Mouse (Mus musculus): ENCODE measurements around the gene Krtap28-13. TPM values are rescaled to one million over a fixed set of nuclear protein-coding genes. Genes with fewer than 3 reads are reported as not detected.

Gene Krtap28-13
- polyA plus RNA-seq (2012; fragmentation: generic; extraction: Trizol): not detected
- long read RNA-seq, experiment 1: 0 reads
- long read RNA-seq, experiment 2: 0 reads

- H3K4me3 ChIP-seq (ENCODE audit: insufficient read depth, poor library complexity, severe bottlenecking): no peak within 1 kb of the TSS
- peaks cover 3% of the 10 kb centered on the region for H3K27me3 ChIP-seq (ENCODE audit: control insufficient read depth, insufficient read depth, insufficient read length)
- H3ac ChIP-seq (ENCODE audit: control insufficient read depth, insufficient read length, low read depth): no peak within 1 kb of the TSS
- TF ChIP-seq FOSL1 (IDR thresholded peaks at IDR 0.05; ENCODE audit: insufficient read depth, low read length, poor library complexity, severe bottlenecking) (no peak), CEBPB (IDR thresholded peaks at IDR 0.05; ENCODE audit: low read depth) (no peak), CTCF (IDR thresholded peaks at IDR 0.05; ENCODE audit: control insufficient read depth, insufficient read depth, insufficient read length) (no peak), MYOD1 (IDR thresholded peaks at IDR 0.05; ENCODE audit: control insufficient read depth, insufficient read length, low read depth) (no peak), MAX (IDR thresholded peaks at IDR 0.05) (no peak), USF1 (IDR thresholded peaks at IDR 0.05; ENCODE audit: low read depth) (no peak), MYOG (IDR thresholded peaks at IDR 0.05; ENCODE audit: control insufficient read depth, extremely low read depth, insufficient read length) (no peak)
- H3K36me3 ChIP-seq (ENCODE audit: control insufficient read depth, insufficient read depth): no peaks in the 10 kb centered on the region
- no peaks in the 10 kb centered on the region for H3K79me2 ChIP-seq (ENCODE audit: control insufficient read depth, insufficient read depth)
- no peaks in the 10 kb centered on the region for H3K79me3 ChIP-seq (ENCODE audit: low read depth)
These were observed at the start of gene Krtap28-13 for GRCm38 (mm10) chr1:83060643-83061042. TSS of gene Krtap28-13 (plus strand) at chr1:83060930.

- Histone ChIP-seq H3K79me3 (ENCODE audit: low read depth) (no peaks in the 10 kb centered on the region), H3K79me2 (ENCODE audit: control insufficient read depth, insufficient read depth) (no peaks in the 10 kb centered on the region), H3K4me3 (ENCODE audit: insufficient read depth, poor library complexity, severe bottlenecking) (no peak overlapping the region), H3ac (ENCODE audit: control insufficient read depth, insufficient read length, low read depth) (no peak overlapping the region), H3K36me3 (ENCODE audit: control insufficient read depth, insufficient read depth) (no peaks in the 10 kb centered on the region), H3K27me3 (ENCODE audit: control insufficient read depth, insufficient read depth, insufficient read length) (peaks cover 6% of the 10 kb centered on the region)
- TF ChIP-seq MAX (IDR thresholded peaks at IDR 0.05) (no peak), USF1 (IDR thresholded peaks at IDR 0.05; ENCODE audit: low read depth) (no peak), MYOD1 (IDR thresholded peaks at IDR 0.05; ENCODE audit: control insufficient read depth, insufficient read length, low read depth) (no peak), FOSL1 (IDR thresholded peaks at IDR 0.05; ENCODE audit: insufficient read depth, low read length, poor library complexity, severe bottlenecking) (no peak), MYOG (IDR thresholded peaks at IDR 0.05; ENCODE audit: control insufficient read depth, extremely low read depth, insufficient read length) (no peak), CEBPB (IDR thresholded peaks at IDR 0.05; ENCODE audit: low read depth) (no peak)
These were observed 46.3 kb upstream of the Krtap28-13 start for GRCm38 (mm10) chr1:83014477-83014876.

DNA sequence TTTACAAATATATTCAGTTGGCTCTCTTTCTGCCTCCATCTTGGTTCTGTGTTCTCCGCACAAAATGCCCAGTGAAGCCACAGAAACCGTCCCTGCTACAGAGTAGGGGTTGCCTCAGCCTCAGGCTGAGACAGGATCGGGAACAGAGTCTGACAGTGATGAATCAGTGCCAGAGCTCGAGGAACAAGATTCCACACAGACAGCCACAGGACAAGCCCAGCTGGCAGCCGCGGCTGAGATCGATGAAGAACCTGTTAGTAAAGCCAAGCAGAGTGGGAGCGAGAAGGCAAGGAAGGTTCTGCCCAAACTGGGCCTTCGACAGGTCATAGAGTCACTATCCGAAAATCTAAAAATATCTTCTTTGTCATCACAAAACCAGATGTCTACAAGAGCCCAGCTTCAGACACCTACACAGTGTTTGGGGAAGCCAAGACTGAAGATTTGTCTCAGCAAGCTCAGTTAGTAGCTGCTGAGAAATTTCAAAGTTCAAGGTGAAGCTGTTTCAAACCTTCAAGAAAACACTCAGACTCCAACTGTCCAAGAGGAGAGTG lies 45.3 kb upstream of the Krtap28-13 start:
- H3ac ChIP-seq (ENCODE audit: control insufficient read depth, insufficient read length, low read depth): no peak overlapping the region
- TF ChIP-seq MYOD1 (IDR thresholded peaks at IDR 0.05; ENCODE audit: control insufficient read depth, insufficient read length, low read depth): no peak
- TF ChIP-seq CEBPB (IDR thresholded peaks at IDR 0.05; ENCODE audit: low read depth): no peak
- TF ChIP-seq FOSL1 (IDR thresholded peaks at IDR 0.05; ENCODE audit: insufficient read depth, low read length, poor library complexity, severe bottlenecking): no peak
- TF ChIP-seq CTCF (IDR thresholded peaks at IDR 0.05; ENCODE audit: control insufficient read depth, insufficient read depth, insufficient read length): no peak
- TF ChIP-seq MAX (IDR thresholded peaks at IDR 0.05): no peak
- TF ChIP-seq MYOG (IDR thresholded peaks at IDR 0.05; ENCODE audit: control insufficient read depth, extremely low read depth, insufficient read length): no peak
- TF ChIP-seq USF1 (IDR thresholded peaks at IDR 0.05; ENCODE audit: low read depth): no peak
- H3K79me2 ChIP-seq (ENCODE audit: control insufficient read depth, insufficient read depth): no peaks in the 10 kb centered on the region
- H3K79me3 ChIP-seq (ENCODE audit: low read depth): no peaks in the 10 kb centered on the region
- H3K4me3 ChIP-seq (ENCODE audit: insufficient read depth, poor library complexity, severe bottlenecking): no peak overlapping the region
- H3K36me3 ChIP-seq (ENCODE audit: control insufficient read depth, insufficient read depth): no peaks in the 10 kb centered on the region
- peaks cover 6% of the 10 kb centered on the region for H3K27me3 ChIP-seq (ENCODE audit: control insufficient read depth, insufficient read depth, insufficient read length)

- no peak overlapping the region for H3ac ChIP-seq (ENCODE audit: control insufficient read depth, insufficient read length, low read depth)
- peaks cover 6% of the 10 kb centered on the region for H3K27me3 ChIP-seq (ENCODE audit: control insufficient read depth, insufficient read depth, insufficient read length)
- no peaks in the 10 kb centered on the region for H3K36me3 ChIP-seq (ENCODE audit: control insufficient read depth, insufficient read depth)
- H3K4me3 ChIP-seq (ENCODE audit: insufficient read depth, poor library complexity, severe bottlenecking): no peak overlapping the region
- H3K79me3 ChIP-seq (ENCODE audit: low read depth): no peaks in the 10 kb centered on the region
- no peaks in the 10 kb centered on the region for H3K79me2 ChIP-seq (ENCODE audit: control insufficient read depth, insufficient read depth)
- no peak for TF ChIP-seq USF1 (IDR thresholded peaks at IDR 0.05; ENCODE audit: low read depth)
- no peak for TF ChIP-seq CEBPB (IDR thresholded peaks at IDR 0.05; ENCODE audit: low read depth)
- no peak for TF ChIP-seq MYOG (IDR thresholded peaks at IDR 0.05; ENCODE audit: control insufficient read depth, extremely low read depth, insufficient read length)
- no peak for TF ChIP-seq FOSL1 (IDR thresholded peaks at IDR 0.05; ENCODE audit: insufficient read depth, low read length, poor library complexity, severe bottlenecking)
- no peak for TF ChIP-seq CTCF (IDR thresholded peaks at IDR 0.05; ENCODE audit: control insufficient read depth, insufficient read depth, insufficient read length)
- no peak for TF ChIP-seq MYOD1 (IDR thresholded peaks at IDR 0.05; ENCODE audit: control insufficient read depth, insufficient read length, low read depth)
- no peak for TF ChIP-seq MAX (IDR thresholded peaks at IDR 0.05)
These were observed 44.2 kb upstream of the Krtap28-13 start for GRCm38 (mm10) chr1:83016556-83016955.

GRCm38 (mm10) chr1:83031950-83032349 lies 28.8 kb upstream of the Krtap28-13 start:
- Histone ChIP-seq H3ac (ENCODE audit: control insufficient read depth, insufficient read length, low read depth) (no peak overlapping the region), H3K4me3 (ENCODE audit: insufficient read depth, poor library complexity, severe bottlenecking) (no peak overlapping the region), H3K27me3 (ENCODE audit: control insufficient read depth, insufficient read depth, insufficient read length) (peaks cover 10% of the 10 kb centered on the region), H3K79me3 (ENCODE audit: low read depth) (no peaks in the 10 kb centered on the region), H3K36me3 (ENCODE audit: control insufficient read depth, insufficient read depth) (no peaks in the 10 kb centered on the region), H3K79me2 (ENCODE audit: control insufficient read depth, insufficient read depth) (no peaks in the 10 kb centered on the region)
- no peak for TF ChIP-seq MYOD1 (IDR thresholded peaks at IDR 0.05; ENCODE audit: control insufficient read depth, insufficient read length, low read depth)
- TF ChIP-seq MAX (IDR thresholded peaks at IDR 0.05): no peak
- TF ChIP-seq CEBPB (IDR thresholded peaks at IDR 0.05; ENCODE audit: low read depth): no peak
- no peak for TF ChIP-seq CTCF (IDR thresholded peaks at IDR 0.05; ENCODE audit: control insufficient read depth, insufficient read depth, insufficient read length)
- TF ChIP-seq FOSL1 (IDR thresholded peaks at IDR 0.05; ENCODE audit: insufficient read depth, low read length, poor library complexity, severe bottlenecking): no peak
- no peak for TF ChIP-seq MYOG (IDR thresholded peaks at IDR 0.05; ENCODE audit: control insufficient read depth, extremely low read depth, insufficient read length)
- no peak for TF ChIP-seq USF1 (IDR thresholded peaks at IDR 0.05; ENCODE audit: low read depth)
